Mouse (Mus musculus) G1E (cell line): Measurements from ENCODE around the gene Agpat3. TPM values are rescaled to one million over a fixed set of nuclear protein-coding genes. Genes with fewer than 3 reads are reported as not detected.

Experiments used
- ATAC-seq: 2 replicates; pipeline ENCODE4 v1.8.0; 2016; ENCODE audit warnings: mild to moderate bottlenecking; ENCODE audit not compliant: insufficient number of reproducible peaks, poor library complexity, low FRiP score, severe bottlenecking; ENCODE audit errors: extremely low read depth
- DNase-seq: peaks from one replicate; pipeline ENCODE4 v3.0.0; 2012; ENCODE audit warnings: low spot score
- H3K27me3 ChIP-seq: 2 replicates; pipeline ENCODE4 v1.6.1; 2012; ENCODE audit warnings: mild to moderate bottlenecking, low read length, inconsistent platforms; ENCODE audit not compliant: insufficient read depth
- H3K36me3 ChIP-seq: replicated peaks from 2 replicates; pipeline ENCODE3; 2012; ENCODE audit warnings: mild to moderate bottlenecking, inconsistent platforms
- H3K4me1 ChIP-seq: 2 replicates; pipeline ENCODE4 v1.6.1; 2012; ENCODE audit warnings: low read depth, low read length, inconsistent platforms, mixed read lengths; ENCODE audit not compliant: insufficient read depth
- H3K4me3 ChIP-seq: 2 replicates; pipeline ENCODE4 v1.5.1; 2012; ENCODE audit warnings: low read depth, mild to moderate bottlenecking, inconsistent platforms, low read length, moderate library complexity, mixed read lengths
- H3K9me3 ChIP-seq: replicated peaks from 2 replicates; pipeline ENCODE4 v1.6.1; 2012; ENCODE audit warnings: inconsistent platforms
- CTCF ChIP-seq: IDR thresholded peaks from 2 replicates; pipeline ENCODE4 v1.5.1; 2012; ENCODE audit warnings: low read depth, low read length, inconsistent platforms, mixed read lengths
- GATA1 ChIP-seq: IDR thresholded peaks from 2 replicates; pipeline ENCODE4 v1.6.1; 2012; ENCODE audit warnings: borderline replicate concordance, low read length, inconsistent platforms, mixed read lengths
- GATA2 ChIP-seq: IDR thresholded peaks from 2 replicates; pipeline ENCODE4 v1.6.1; 2012; ENCODE audit warnings: low read depth, low read length, inconsistent platforms, borderline replicate concordance
- POLR2AphosphoS5 ChIP-seq: IDR thresholded peaks from 2 replicates; pipeline ENCODE4 v1.6.1; 2012; ENCODE audit warnings: low read depth, low read length, inconsistent platforms; ENCODE audit not compliant: insufficient replicate concordance
- TAL1 ChIP-seq: conservative IDR thresholded peaks from 2 replicates; pipeline ENCODE4 v1.6.1; 2012; ENCODE audit warnings: low read depth, low read length, inconsistent platforms, mixed read lengths
- polyA plus RNA-seq: library from polyadenylated mRNA; stranded (reverse); fragments of >175 nt; gene quantifications from 2 replicates; pipeline ENCODE4 v1.2.3, GENCODE M21; 2012
- total RNA-seq, 2 experiments: library from RNA; stranded (forward) in 1 of 2; stranded (reverse) in 1 of 2; fragments of 200-1000 nt in 1 of 2; fragments of >200 nt in 1 of 2; fragmentation: Nextera tagmentation in 1 of 2; gene quantifications; 2 replicates each; pipeline ENCODE4 v1.2.3; 2014 to 2017

Agpat3 gene
- total and polyA plus RNA-seq, 3 experiments = 2.3 to 2.9 (median 2.3) TPM

DNA sequence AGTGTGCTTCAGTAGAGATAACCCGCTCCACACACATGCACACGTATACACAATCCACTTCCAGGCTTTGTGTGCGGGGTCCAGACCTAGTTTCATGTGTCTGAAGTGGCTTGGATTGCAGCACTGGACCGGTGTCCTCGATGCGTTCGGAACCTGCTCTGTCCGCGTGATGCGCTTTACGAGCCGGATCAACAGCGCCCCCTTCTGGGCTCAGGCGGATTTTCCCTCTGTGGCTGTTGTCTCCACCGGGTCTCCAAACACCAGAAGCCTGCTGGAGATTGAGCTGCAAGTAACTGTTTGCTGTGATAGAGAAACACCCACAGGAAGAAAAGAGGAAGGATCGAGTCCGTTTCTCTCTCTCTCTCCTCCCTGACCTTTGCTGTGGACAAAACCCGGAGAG is 39.8 kb upstream of the Agpat3 start:
- no peak for TF ChIP-seq GATA1
- peak; percentile 87 for TF ChIP-seq CTCF
- Histone ChIP-seq H3K4me3 (no peak overlapping the region; the same call in 1 of the 2 replicates), H3K36me3 (no peaks in the 10 kb centered on the region), H3K9me3 (no peaks in the 10 kb centered on the region), H3K27me3 (peaks cover 46% of the 10 kb centered on the region), H3K4me1 (peaks cover 29% of the 10 kb centered on the region)
- DNase-seq = peak; percentile 40
- peak; percentile 23; the same call in 1 of the 2 replicates for ATAC-seq

DNA sequence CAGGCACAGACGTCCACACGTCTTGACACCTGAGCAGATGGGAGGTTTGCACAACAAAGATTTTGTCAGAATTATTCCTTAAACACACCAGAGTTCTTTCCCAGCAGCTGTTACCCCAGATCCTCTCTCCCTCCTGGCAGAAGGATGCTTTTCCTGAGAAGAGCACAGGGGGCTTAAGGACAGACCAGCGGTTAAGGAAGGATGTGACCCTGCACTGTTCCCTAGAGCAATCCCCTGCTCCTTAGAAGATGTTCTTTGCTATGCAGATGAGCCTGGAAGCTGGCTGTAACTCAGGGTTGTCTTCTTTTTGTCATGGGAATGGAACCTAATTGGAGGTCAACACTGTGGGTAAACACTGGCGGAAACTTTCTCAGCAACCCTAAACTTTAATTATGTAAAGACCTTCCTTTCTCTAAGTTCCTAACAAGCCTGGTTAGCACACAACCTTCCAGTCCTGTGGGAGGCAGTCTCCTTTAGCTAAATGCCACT is 38.7 kb upstream of the Agpat3 start:
- no peaks in the 10 kb centered on the region for H3K9me3 ChIP-seq
- peaks cover 46% of the 10 kb centered on the region for H3K27me3 ChIP-seq
- H3K4me1 ChIP-seq = peaks cover 21% of the 10 kb centered on the region
- DNase-seq (no peak), ATAC-seq (no peak)
- H3K4me3 ChIP-seq = no peak overlapping the region
- TF ChIP-seq GATA2 = no peak
- no peak for TF ChIP-seq GATA1
- TF ChIP-seq CTCF = no peak
- no peak for TF ChIP-seq POLR2AphosphoS5
- TF ChIP-seq TAL1 = no peak
- no peaks in the 10 kb centered on the region for H3K36me3 ChIP-seq

DNA sequence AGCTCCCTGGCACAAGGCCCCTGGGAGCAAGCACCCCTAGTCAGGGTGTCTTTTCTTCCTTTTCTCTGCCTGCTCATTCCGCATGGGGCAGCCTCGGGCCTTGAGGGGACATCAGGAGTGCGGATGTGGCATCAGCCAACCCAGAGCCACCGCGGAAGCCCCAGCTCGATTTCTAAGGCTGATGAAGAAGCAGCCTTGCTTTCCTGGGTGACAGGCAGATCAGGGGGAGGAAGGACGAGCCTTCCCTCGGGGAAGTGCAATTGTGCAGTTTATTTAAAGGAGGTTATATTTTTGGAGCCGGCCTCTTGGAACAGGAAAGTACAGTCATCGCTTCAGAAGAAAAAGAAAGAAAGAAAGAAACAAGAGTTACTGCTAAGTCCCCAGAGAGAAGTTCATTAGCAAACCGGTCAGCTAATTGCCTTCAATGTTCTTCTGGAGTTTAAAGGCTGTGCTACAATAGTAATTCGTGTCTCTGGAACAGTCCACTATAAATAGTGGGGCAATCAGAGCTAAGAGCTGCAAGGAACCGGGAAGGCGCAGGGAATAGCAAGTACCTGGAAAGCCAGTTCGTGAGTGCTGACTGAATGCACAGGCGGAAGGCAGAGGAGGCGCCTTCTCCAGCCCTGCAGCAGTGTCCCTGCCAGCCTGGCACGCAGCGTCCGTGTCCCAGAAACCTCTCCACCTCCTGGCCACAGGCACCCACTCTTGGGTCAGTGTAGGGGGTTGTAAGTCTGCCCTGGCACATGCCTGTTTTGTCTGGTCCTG is 36.1 kb upstream of the Agpat3 start:
- Histone ChIP-seq H3K36me3 (no peaks in the 10 kb centered on the region), H3K27me3 (peaks cover 61% of the 10 kb centered on the region), H3K9me3 (no peaks in the 10 kb centered on the region), H3K4me1 (peaks cover 17% of the 10 kb centered on the region), H3K4me3 (no peak overlapping the region)
- ATAC-seq = no peak
- TF ChIP-seq POLR2AphosphoS5 (no peak), TAL1 (no peak)
- DNase-seq = no peak

DNA sequence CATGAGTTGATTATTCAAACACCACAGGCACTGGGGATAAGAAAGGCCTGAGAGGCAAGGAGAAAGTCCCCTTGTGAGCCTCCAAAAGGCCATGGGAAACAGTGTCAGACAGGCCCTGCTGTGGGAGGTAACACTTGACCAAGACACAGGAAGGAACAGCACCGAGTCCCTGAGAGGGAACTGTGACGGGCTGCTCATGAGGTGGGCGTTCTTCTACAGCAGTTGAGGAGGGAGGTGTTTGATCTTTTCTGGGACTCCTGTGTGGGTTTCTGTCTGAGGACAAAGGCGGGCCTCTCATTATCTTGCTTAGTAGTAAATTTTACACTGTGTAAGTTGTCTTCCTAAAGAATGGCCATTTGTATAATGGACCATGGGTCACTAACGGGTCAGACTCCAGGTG is 33.2 kb upstream of the Agpat3 start:
- Histone ChIP-seq H3K36me3 (no peaks in the 10 kb centered on the region), H3K4me3 (no peak overlapping the region), H3K9me3 (no peaks in the 10 kb centered on the region), H3K27me3 (peaks cover 51% of the 10 kb centered on the region), H3K4me1 (peaks cover 2% of the 10 kb centered on the region; the same call in 1 of the 2 replicates)
- DNase-seq (no peak), ATAC-seq (no peak)
- TF ChIP-seq CTCF = no peak

DNA sequence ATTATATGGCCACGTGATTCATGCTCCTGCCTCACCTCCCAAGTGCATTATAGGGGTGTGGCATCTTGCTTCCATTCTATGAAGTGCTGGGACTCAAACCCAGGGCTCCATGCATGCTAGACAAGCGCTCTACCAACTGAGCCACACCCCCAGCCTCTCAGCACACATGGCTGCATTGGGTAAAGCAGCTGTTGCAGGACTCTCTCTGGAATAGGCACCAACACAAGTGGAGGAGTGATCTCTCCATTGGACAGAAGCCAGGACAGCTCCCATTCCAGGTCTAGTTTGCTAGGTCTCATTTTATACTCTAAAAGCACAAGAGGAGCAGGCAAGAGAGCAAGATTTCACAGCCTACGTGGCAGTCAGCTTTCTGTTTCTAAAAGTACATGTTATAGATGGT is 31.3 kb upstream of the Agpat3 start:
- H3K36me3 ChIP-seq = no peaks in the 10 kb centered on the region
- peaks cover under 1% of the 10 kb centered on the region for H3K9me3 ChIP-seq
- H3K4me3 ChIP-seq = no peak overlapping the region
- TF ChIP-seq GATA2 (no peak), GATA1 (no peak), POLR2AphosphoS5 (no peak)
- ATAC-seq (no peak), DNase-seq (no peak)
- H3K4me1 ChIP-seq = peaks cover 2% of the 10 kb centered on the region; the same call in 1 of the 2 replicates
- peaks cover 33% of the 10 kb centered on the region for H3K27me3 ChIP-seq

DNA sequence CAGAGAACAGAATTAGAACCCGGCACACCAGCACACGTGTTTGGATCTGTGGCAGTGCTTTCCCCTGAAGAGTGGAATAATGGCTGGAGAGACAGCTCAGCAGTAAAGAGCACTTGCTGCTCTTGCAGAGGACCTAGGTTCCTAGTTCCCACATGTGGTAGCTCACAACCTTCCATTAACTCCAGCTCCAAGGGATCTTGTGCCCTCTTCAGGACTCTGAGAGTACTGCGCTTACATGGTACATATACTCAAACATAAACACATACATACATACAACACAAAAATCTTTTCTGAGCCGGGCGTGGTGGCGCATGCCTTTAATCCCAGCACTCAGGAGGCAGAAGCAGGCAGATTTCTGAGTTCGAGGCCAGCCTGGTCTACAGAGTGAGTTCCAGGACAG is 26.2 kb upstream of the Agpat3 start:
- Histone ChIP-seq H3K36me3 (no peaks in the 10 kb centered on the region), H3K27me3 (peaks cover 32% of the 10 kb centered on the region), H3K4me1 (no peaks in the 10 kb centered on the region), H3K4me3 (no peak overlapping the region), H3K9me3 (peaks cover 7% of the 10 kb centered on the region)
- DNase-seq (no peak), ATAC-seq (no peak)
- TF ChIP-seq POLR2AphosphoS5 (no peak), TAL1 (no peak), CTCF (no peak), GATA2 (no peak), GATA1 (no peak)
